Mouse (Mus musculus) hindbrain, embryonic 10.5 days (tissue): Measurements from ENCODE around the gene Ppp1r3e. TPM values are rescaled to one million over a fixed set of nuclear protein-coding genes. Genes with fewer than 3 reads are reported as not detected.

Experiments used
- polyA plus RNA-seq: library from polyadenylated mRNA; unstranded; fragments of >200 nt; fragmentation: Nextera tagmentation; extraction: Ambion mirVana; gene quantifications from 2 replicates; pipeline ENCODE4 v1.2.1, GENCODE M21; 2016

The Ppp1r3e gene
- polyA plus RNA-seq, 1 experiment from 2014 or later = 0.38 TPM

Other genes starting within 250 kb of the Ppp1r3e start
- not detected in 2 replicates for gene Gm17606, start 236.6 kb downstream of the Ppp1r3e start, polyA plus RNA-seq
- 4.5 and 7.1 TPM in 2 replicates for gene Cdh24, start 236.2 kb downstream of the Ppp1r3e start, polyA plus RNA-seq
- 108 and 116 TPM in 2 replicates for gene 1700123O20Rik, start 191.3 kb downstream of the Ppp1r3e start, polyA plus RNA-seq
- gene Acin1, start 190.6 kb downstream of the Ppp1r3e start, polyA plus RNA-seq = 130 and 147 TPM in 2 replicates
- gene Gm29776, start 178.7 kb downstream of the Ppp1r3e start, polyA plus RNA-seq = 0.14 TPM in 2 replicates
- gene Cebpe, start 165.4 kb downstream of the Ppp1r3e start, polyA plus RNA-seq = not detected in 2 replicates
- 1.8 and 3.5 TPM in 2 replicates for gene Slc7a8, start 95.6 kb downstream of the Ppp1r3e start, polyA plus RNA-seq
- not detected in 2 replicates for gene Rnf212b, start 63.4 kb downstream of the Ppp1r3e start, polyA plus RNA-seq
- 19.7 and 22.7 TPM in 2 replicates for gene Homez, start 6.6 kb downstream of the Ppp1r3e start, polyA plus RNA-seq
- gene Bcl2l2, start 5.8 kb upstream of the Ppp1r3e start, polyA plus RNA-seq = 2.2 and 3.0 TPM in 2 replicates
- gene Gm20521, start 5.9 kb upstream of the Ppp1r3e start, polyA plus RNA-seq = 0.29 TPM in 1 of 2 replicates, not detected in the other
- gene Pabpn1, start 14.9 kb upstream of the Ppp1r3e start, polyA plus RNA-seq = 160 TPM in 2 replicates
- 45.2 and 62.5 TPM in 2 replicates for gene Slc22a17, start 35.6 kb upstream of the Ppp1r3e start, polyA plus RNA-seq
- gene Efs, start 48.6 kb upstream of the Ppp1r3e start, polyA plus RNA-seq = 36.5 and 40.0 TPM in 2 replicates
- gene Il25, start 55.1 kb upstream of the Ppp1r3e start, polyA plus RNA-seq = 0.24 TPM in 1 of 2 replicates, not detected in the other
- gene Cmtm5, start 58.7 kb upstream of the Ppp1r3e start, polyA plus RNA-seq = 0.78 and 2.9 TPM in 2 replicates
- 0.63 and 1.9 TPM in 2 replicates for gene Myh6, start 89.4 kb upstream of the Ppp1r3e start, polyA plus RNA-seq
- not detected in 2 replicates for gene Gm17428, start 99.4 kb upstream of the Ppp1r3e start, polyA plus RNA-seq
- gene Myh7, start 117.1 kb upstream of the Ppp1r3e start, polyA plus RNA-seq = 0.16 and 4.6 TPM in 2 replicates
- 73.5 and 85.9 TPM in 2 replicates for gene Ngdn, start 137.9 kb upstream of the Ppp1r3e start, polyA plus RNA-seq
- gene Zfhx2, start 214.8 kb upstream of the Ppp1r3e start, polyA plus RNA-seq = 8.8 and 17.7 TPM in 2 replicates
- 24.4 and 26.1 TPM in 2 replicates for gene Thtpa, start 217.2 kb upstream of the Ppp1r3e start, polyA plus RNA-seq
- 14.5 and 16.3 TPM in 2 replicates for gene Ap1g2, start 229.0 kb upstream of the Ppp1r3e start, polyA plus RNA-seq
- gene Jph4, start 239.4 kb upstream of the Ppp1r3e start, polyA plus RNA-seq = 0.75 and 1.7 TPM in 2 replicates